15 mouse cellular contexts compared by ENCODE assay signal in the genomic region with DNA sequence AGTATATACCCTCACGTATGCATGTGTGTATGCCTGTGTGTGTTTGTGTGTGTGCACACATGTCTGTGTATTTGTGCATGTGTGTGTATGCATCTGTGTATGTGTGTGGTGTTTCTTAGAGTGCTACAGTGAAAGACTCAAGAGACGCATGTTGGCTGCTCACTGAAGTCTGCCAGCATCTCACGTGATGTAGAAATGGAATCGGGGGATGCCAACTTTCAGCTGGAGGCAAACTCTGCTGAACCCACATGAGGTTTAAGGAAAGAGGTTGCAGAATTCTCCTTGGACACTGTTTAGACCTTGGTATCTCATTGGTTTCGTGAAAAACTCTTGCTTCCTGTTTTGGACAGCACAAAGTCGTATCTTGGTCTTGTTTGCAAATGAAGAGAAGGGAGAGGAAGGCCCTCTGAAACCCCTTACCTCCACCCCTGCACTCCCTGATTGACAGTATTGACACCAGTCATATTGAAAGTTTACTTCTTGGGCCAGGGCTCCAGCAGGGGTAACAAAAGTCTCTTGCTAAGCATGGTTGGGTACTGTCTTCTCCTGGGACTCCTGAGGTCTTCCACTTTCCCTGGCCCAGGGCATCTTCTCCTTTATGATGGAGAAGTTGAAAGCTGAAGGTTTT. TPM values are rescaled to one million over a fixed set of nuclear protein-coding genes. Genes with fewer than 3 reads are reported as not detected.
DNase-seq lines count a peak whose midpoint lies in the region; ATAC-seq lines count a peak whose summit lies in the region.
"Had no signal": no experiment of that assay in that cellular context is flagged by ENCODE, and none has a peak within 500 bp of the region (broad histone marks: within the 10 kb centered on the region; RNA-seq: fewer than 3 reads in every experiment).

No protein-coding gene starts in this region.

- peak overlapping the region; percentile 84 for H3K27ac ChIP-seq in hindbrain, embryonic 11.5 days (ENCODE audit: low read depth, low read length)
- H3K27ac ChIP-seq in midbrain, embryonic 12.5 days (replicated peaks) = peak overlapping the region; percentile 78
- H3K27ac ChIP-seq: heart, embryonic 10.5 days; kidney, postnatal 0 days; stomach, embryonic 15.5 days had no signal

- no peaks in the 10 kb centered on the region for H3K36me3 ChIP-seq in hindbrain, embryonic 11.5 days (ENCODE audit: control insufficient read depth, insufficient read depth, low read length)
- no peaks in the 10 kb centered on the region for H3K36me3 ChIP-seq in midbrain, embryonic 12.5 days
- no peaks in the 10 kb centered on the region for H3K36me3 ChIP-seq in splenic B cell, adult 2 months (ENCODE audit: control insufficient read depth, insufficient read depth, low read length, poor library complexity, severe bottlenecking)
- H3K36me3 ChIP-seq: heart, embryonic 10.5 days; stomach, embryonic 15.5 days had no signal

- ATAC-seq in hindbrain, embryonic 11.5 days (ENCODE audit: low FRiP score) = no peak
- ATAC-seq in midbrain, embryonic 12.5 days (ENCODE audit: low FRiP score, low read depth) = no peak

- WGBS in hindbrain, embryonic 11.5 days = 92% methylated on average over 6 of the region's 6 CpGs
- WGBS in midbrain, embryonic 12.5 days = 88% methylated on average over 6 of the region's 6 CpGs

- H3K27me3 ChIP-seq in hindbrain, embryonic 11.5 days (ENCODE audit: control insufficient read depth, insufficient read depth, low read length) = no peaks in the 10 kb centered on the region
- 0 out of 2 replicates have a peak, but pooled peaks cover 6% of the 10 kb centered on the region for H3K27me3 ChIP-seq in midbrain, embryonic 12.5 days
- H3K27me3 ChIP-seq in splenic B cell, adult 2 months (ENCODE audit: control insufficient read depth, insufficient read depth, low read length, poor library complexity, severe bottlenecking) = no peaks in the 10 kb centered on the region

- peaks cover 3% of the 10 kb centered on the region; the same call in 1 of the 2 replicates for H3K4me1 ChIP-seq in hindbrain, embryonic 11.5 days (replicated peaks; ENCODE audit: control insufficient read depth, insufficient read depth, low read length)
- peaks cover 24% of the 10 kb centered on the region for H3K4me1 ChIP-seq in midbrain, embryonic 12.5 days
- H3K4me1 ChIP-seq: stomach, embryonic 15.5 days had no signal

- peak; percentile 28 for DNase-seq in thymus, postnatal 4 days
- DNase-seq in thymus, postnatal 25 days = no peak
- no peak for DNase-seq in hindbrain, embryonic 11.5 days (ENCODE audit: low spot score)
- DNase-seq in splenic B cell, adult 2 months (ENCODE audit: low read depth, low spot score) = peak; percentile 24
- DNase-seq in left cerebral cortex, postnatal 14 days (ENCODE audit: low spot score in 2 of 2) = no peak
- DNase-seq in kidney, postnatal 36 days = no peak
- no peak for DNase-seq in gastrocnemius, adult 8-10 months (ENCODE audit: low spot score in 2 of 2)
- DNase-seq: adrenal gland, postnatal 10 days; cerebellum, postnatal 10 days; layer of hippocampus, postnatal 36 days had no signal

- H3K4me3 ChIP-seq in hindbrain, embryonic 11.5 days (ENCODE audit: low read depth, low read length) = no peak overlapping the region
- H3K4me3 ChIP-seq in midbrain, embryonic 12.5 days = no peak overlapping the region
- H3K4me3 ChIP-seq: heart, embryonic 10.5 days; stomach, embryonic 15.5 days had no signal

- intact Hi-C loops in left cerebral cortex, postnatal 14 days (cut with DNase I) = no loop called here

- no peak overlapping the region for H3K4me2 ChIP-seq in hindbrain, embryonic 11.5 days (replicated peaks; ENCODE audit: low read depth, low read length)
- no peak overlapping the region for H3K4me2 ChIP-seq in midbrain, embryonic 12.5 days (replicated peaks)
- H3K4me2 ChIP-seq: lung, embryonic 14.5 days; stomach, embryonic 15.5 days had no signal

- H3K9ac ChIP-seq in hindbrain, embryonic 11.5 days (ENCODE audit: low read depth, low read length) = no peak overlapping the region
- H3K9ac ChIP-seq in midbrain, embryonic 12.5 days (replicated peaks) = no peak overlapping the region
- H3K9ac ChIP-seq: lung, embryonic 14.5 days; stomach, embryonic 15.5 days had no signal

- H3K9me3 ChIP-seq in hindbrain, embryonic 11.5 days (ENCODE audit: control insufficient read depth, low read length) = no peaks in the 10 kb centered on the region
- no peaks in the 10 kb centered on the region for H3K9me3 ChIP-seq in midbrain, embryonic 12.5 days
- H3K9me3 ChIP-seq: heart, embryonic 10.5 days; stomach, embryonic 15.5 days had no signal

RNA-seq across cellular contexts. Expression of a gene that starts 8.6 kb away (rescaled TPM):
- 0.85 and 1.5 TPM in 2 replicates for polyA plus RNA-seq in hindbrain, embryonic 11.5 days (2014; fragmentation: Nextera tagmentation; extraction: Ambion mirVana)
- 1.7 and 2.0 TPM in 2 replicates for polyA plus RNA-seq in midbrain, embryonic 12.5 days (2016; fragmentation: Nextera tagmentation; extraction: Ambion mirVana)
- 1 to 10 TPM; 2.2 to 2.4 TPM for total RNA-seq in left cerebral cortex, postnatal 14 days (2021)
- under 1 TPM in 1 of 4 experiments, not detected in 3; 0.40 TPM for total RNA-seq in gastrocnemius, adult 8-10 months (2022)

Comparison
In these comparisons a context has a peak if more than half of its experiments do, and no peak if none do; other contexts are left out.
1. DNase-seq: peak in thymus, postnatal 4 days (single experiment) and splenic B cell, adult 2 months (single experiment); none in thymus, postnatal 25 days (single experiment), hindbrain, embryonic 11.5 days (single experiment), left cerebral cortex, postnatal 14 days (0 of 2), kidney, postnatal 36 days (0 of 2) and gastrocnemius, adult 8-10 months (0 of 2).